Mouse (Mus musculus): Measurements from ENCODE around the gene Grk6. TPM values are rescaled to one million over a fixed set of nuclear protein-coding genes. Genes with fewer than 3 reads are reported as not detected.

Grk6 gene
- polyA plus RNA-seq, 1 experiment, result 38.4 TPM

DNA sequence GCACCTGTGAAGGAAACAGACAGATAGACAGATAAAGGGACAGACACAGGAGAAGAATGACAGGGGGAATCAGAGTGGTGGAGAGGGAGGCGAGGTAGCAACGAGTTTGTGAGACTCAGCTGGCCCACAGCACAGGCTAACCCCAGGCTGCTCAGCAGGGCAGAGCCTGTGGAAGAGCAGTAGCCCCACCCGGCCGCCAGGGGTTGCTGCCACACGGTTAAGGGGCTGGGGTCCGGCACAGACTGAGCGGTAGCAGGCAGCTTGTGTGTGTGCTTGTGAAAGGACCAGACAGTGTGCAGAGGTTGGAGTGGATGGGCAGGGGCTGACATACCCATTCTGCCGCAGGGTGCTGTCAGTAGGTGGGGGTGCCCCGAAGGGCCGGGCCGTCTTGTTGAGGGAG, 63.0 kb downstream of the Grk6 start:
- H3K27ac ChIP-seq (ENCODE audit: insufficient read depth, low read depth, low read length), result no peak overlapping the region
- WGBS, result 73% methylated on average over 11 of the region's 11 CpGs
- no peak overlapping the region for H3K4me3 ChIP-seq (ENCODE audit: low read depth, low read length)
- peaks cover 16% of the 10 kb centered on the region for H3K36me3 ChIP-seq (ENCODE audit: control insufficient read depth, insufficient read depth, low read length)
- H3K27me3 ChIP-seq (ENCODE audit: control insufficient read depth, insufficient read depth, low read length), result no peaks in the 10 kb centered on the region
- H3K4me1 ChIP-seq (ENCODE audit: control insufficient read depth, insufficient read depth, insufficient read length, low read length), result peaks cover 17% of the 10 kb centered on the region
- no peak for TF ChIP-seq POLR2A (IDR thresholded peaks at IDR 0.05; ENCODE audit: low read depth, low read length)
- TF ChIP-seq CTCF (IDR thresholded peaks at IDR 0.05; ENCODE audit: extremely low read depth, insufficient read length, insufficient replicate concordance, low read depth, low read length), result no peak

DNA sequence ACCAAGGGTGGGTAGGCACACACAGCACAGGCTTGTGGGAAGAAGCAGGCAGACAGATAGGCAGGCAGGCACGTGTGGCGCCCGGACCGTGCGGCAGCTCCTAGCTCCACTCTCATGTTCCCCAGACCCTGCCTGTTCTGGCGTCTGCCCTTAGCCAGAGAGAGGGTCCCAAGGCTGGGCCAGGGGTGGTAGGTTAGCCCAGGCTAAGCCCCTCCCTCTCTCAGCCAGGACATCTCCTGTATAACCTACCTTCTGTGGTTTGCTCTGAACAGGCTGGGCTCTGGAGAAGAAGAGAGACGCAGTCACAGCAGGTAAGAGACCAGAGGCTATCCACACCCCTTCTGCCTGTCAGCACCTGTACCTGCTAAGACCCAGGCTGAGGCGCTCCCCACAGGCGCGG, 63.7 kb downstream of the Grk6 start:
- Histone ChIP-seq H3K36me3 (ENCODE audit: control insufficient read depth, insufficient read depth, low read length) (peaks cover 16% of the 10 kb centered on the region), H3K4me3 (ENCODE audit: low read depth, low read length) (no peak overlapping the region), H3K4me1 (ENCODE audit: control insufficient read depth, insufficient read depth, insufficient read length, low read length) (peaks cover 17% of the 10 kb centered on the region), H3K27ac (ENCODE audit: insufficient read depth, low read depth, low read length) (no peak overlapping the region), H3K27me3 (ENCODE audit: control insufficient read depth, insufficient read depth, low read length) (no peaks in the 10 kb centered on the region)
- no peak for TF ChIP-seq POLR2A (IDR thresholded peaks at IDR 0.05; ENCODE audit: low read depth, low read length)
- TF ChIP-seq CTCF (IDR thresholded peaks at IDR 0.05; ENCODE audit: extremely low read depth, insufficient read length, insufficient replicate concordance, low read depth, low read length), result no peak
- WGBS, result 95% methylated on average over 10 of the region's 10 CpGs

DNA sequence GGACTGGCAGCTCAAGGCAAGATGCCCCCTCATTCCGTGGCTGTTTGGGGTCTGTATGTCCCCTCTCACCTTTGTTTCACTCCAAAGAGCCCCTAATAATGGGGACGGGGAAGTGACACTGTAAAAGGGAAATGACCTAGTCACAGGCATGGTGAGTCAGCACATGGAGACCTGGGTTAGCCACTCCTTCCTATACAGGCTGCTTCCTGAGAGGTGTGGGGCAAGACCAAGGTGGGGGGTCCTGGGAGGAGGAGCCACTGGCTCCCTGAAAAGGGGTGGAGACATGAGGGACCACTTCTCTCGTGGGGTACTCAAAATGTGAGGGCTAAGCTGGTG, 65.4 kb downstream of the Grk6 start:
- Histone ChIP-seq H3K4me3 (ENCODE audit: low read depth, low read length) (no peak overlapping the region), H3K4me1 (ENCODE audit: control insufficient read depth, insufficient read depth, insufficient read length, low read length) (peaks cover 17% of the 10 kb centered on the region), H3K36me3 (ENCODE audit: control insufficient read depth, insufficient read depth, low read length) (peaks cover 13% of the 10 kb centered on the region), H3K27me3 (ENCODE audit: control insufficient read depth, insufficient read depth, low read length) (no peaks in the 10 kb centered on the region), H3K27ac (ENCODE audit: insufficient read depth, low read depth, low read length) (0 out of 2 replicates have a peak overlapping the region, but pooled peaks have one; percentile 13)
- 57% methylated on average over 3 of the region's 3 CpGs for WGBS
- TF ChIP-seq POLR2A (IDR thresholded peaks at IDR 0.05; ENCODE audit: low read depth, low read length) (no peak), CTCF (IDR thresholded peaks at IDR 0.05; ENCODE audit: extremely low read depth, insufficient read length, insufficient replicate concordance, low read depth, low read length) (no peak)

Other genes starting within 250 kb of the Grk6 start
- gene Nsd1, start 235.3 kb upstream of the Grk6 start, polyA plus RNA-seq (2012; rRNA removed), result 6.9 and 16.3 TPM in 2 replicates
- 383 and 921 TPM in 2 replicates for gene Prelid1, start 124.6 kb upstream of the Grk6 start, polyA plus RNA-seq (2012; rRNA removed)
- 54.9 and 101 TPM in 2 replicates for gene Rab24, start 123.1 kb upstream of the Grk6 start, polyA plus RNA-seq (2012; rRNA removed)
- gene Mxd3, start 115.2 kb upstream of the Grk6 start, polyA plus RNA-seq (2012; rRNA removed), result 5.1 and 8.5 TPM in 2 replicates
- 63.0 and 107 TPM in 2 replicates for gene Lman2, start 82.3 kb upstream of the Grk6 start, polyA plus RNA-seq (2012; rRNA removed)
- 5.9 and 14.6 TPM in 2 replicates for gene Rgs14, start 75.3 kb upstream of the Grk6 start, polyA plus RNA-seq (2012; rRNA removed)
- 0.05 and 0.60 TPM in 2 replicates for gene Slc34a1, start 46.9 kb upstream of the Grk6 start, polyA plus RNA-seq (2012; rRNA removed)
- gene Pfn3, start 29.8 kb upstream of the Grk6 start, polyA plus RNA-seq (2012; rRNA removed), result not detected in 2 replicates
- 0.41 and 0.60 TPM in 2 replicates for gene F12, start 18.3 kb upstream of the Grk6 start, polyA plus RNA-seq (2012; rRNA removed)
- 5.9 and 8.2 TPM in 2 replicates for gene Prr7, start 19.2 kb downstream of the Grk6 start, polyA plus RNA-seq (2012; rRNA removed)
- 8.9 and 9.8 TPM in 2 replicates for gene Dbn1, start 43.0 kb downstream of the Grk6 start, polyA plus RNA-seq (2012; rRNA removed)
- 57.1 and 60.2 TPM in 2 replicates for gene Pdlim7, start 68.6 kb downstream of the Grk6 start, polyA plus RNA-seq (2012; rRNA removed)
- 14.1 and 25.7 TPM in 2 replicates for gene Dok3, start 84.2 kb downstream of the Grk6 start, polyA plus RNA-seq (2012; rRNA removed)
- gene Ddx41, start 91.6 kb downstream of the Grk6 start, polyA plus RNA-seq (2012; rRNA removed), result 27.3 and 53.6 TPM in 2 replicates
- gene Fam193b, start 126.0 kb downstream of the Grk6 start, polyA plus RNA-seq (2012; rRNA removed), result 51.0 and 76.9 TPM in 2 replicates
- gene Tmed9, start 128.7 kb downstream of the Grk6 start, polyA plus RNA-seq (2012; rRNA removed), result 17.6 and 21.1 TPM in 2 replicates
- 11.4 and 16.7 TPM in 2 replicates for gene B4galt7, start 154.8 kb downstream of the Grk6 start, polyA plus RNA-seq (2012; rRNA removed)
- gene Caml, start 177.9 kb downstream of the Grk6 start, polyA plus RNA-seq (2012; rRNA removed), result 3.8 and 5.7 TPM in 2 replicates
- gene Ddx46, start 190.0 kb downstream of the Grk6 start, polyA plus RNA-seq (2012; rRNA removed), result 2.2 and 5.1 TPM in 2 replicates
- gene B230219D22Rik, start 248.1 kb downstream of the Grk6 start, polyA plus RNA-seq (2012; rRNA removed), result 4.9 and 7.5 TPM in 2 replicates

Measured in small intestine, adult 2 months (tissue).